Mouse (Mus musculus) forebrain, embryonic 15.5 days (tissue): ENCODE data around the gene Fam217a. TPM values are rescaled to one million over a fixed set of nuclear protein-coding genes. Genes with fewer than 3 reads are reported as not detected.
A peak's percentile ranks its signal among the peaks of the same experiment; 100 is the strongest.
"Not testable (repeated sequence)": the region's sequence is repeated elsewhere in the genome, so short reads cannot be mapped to it uniquely, and the experiment has no call there.

Experiments used
- ATAC-seq: fragments of 200-750 bp; cut with Nextera tagmentation; replicated peaks from 2 replicates; pipeline ENCODE4 v1.8.0; 2017; ENCODE audit warnings: mild to moderate bottlenecking, moderate TSS enrichment, moderate library complexity
- H3K27ac ChIP-seq: fragments of 300-500 bp; sonication (generic); replicated peaks from 2 replicates; pipeline ENCODE4 v1.5.1; 2015; ENCODE audit warnings: mild to moderate bottlenecking, inconsistent platforms
- H3K27me3 ChIP-seq: fragments of 300-500 bp; sonication (generic); 2 replicates; pipeline ENCODE4 v1.6.1; 2015; ENCODE audit warnings: inconsistent platforms
- H3K36me3 ChIP-seq: fragments of 300-500 bp; sonication (generic); 2 replicates; pipeline ENCODE4 v1.6.1; 2015; ENCODE audit warnings: mild to moderate bottlenecking, inconsistent platforms
- H3K4me1 ChIP-seq: fragments of 300-500 bp; sonication (generic); 2 replicates; pipeline ENCODE4 v1.6.1; 2015; ENCODE audit warnings: inconsistent platforms
- H3K4me2 ChIP-seq: fragments of 300-500 bp; sonication (generic); replicated peaks from 2 replicates; pipeline ENCODE4 v1.6.1; 2015; ENCODE audit warnings: mild to moderate bottlenecking, inconsistent platforms
- H3K4me3 ChIP-seq: fragments of 300-500 bp; sonication (generic); 2 replicates; pipeline ENCODE4 v1.5.1; 2015; ENCODE audit warnings: mild to moderate bottlenecking, inconsistent platforms
- H3K9ac ChIP-seq: fragments of 300-500 bp; sonication (generic); replicated peaks from 2 replicates; pipeline ENCODE4 v1.6.1; 2015; ENCODE audit warnings: mild to moderate bottlenecking, inconsistent platforms
- H3K9me3 ChIP-seq: fragments of 300-500 bp; sonication (generic); 2 replicates; pipeline ENCODE4 v1.6.1; 2016; ENCODE audit warnings: inconsistent platforms
- WGBS: fragments of 180-500 bp; shearing (Covaris S2); methylation state at CpG from one replicate; pipeline ENCODE4 v1.1.7; 2015; ENCODE audit warnings: mixed read lengths; 5-methylcytosine and 5-hydroxymethylcytosine counted together
- polyA plus RNA-seq: library from polyadenylated mRNA; unstranded; fragments of >200 nt; fragmentation: Nextera tagmentation; extraction: Ambion mirVana; gene quantifications from 2 replicates; pipeline ENCODE4 v1.2.1, GENCODE M21; 2015

Fam217a gene
- polyA plus RNA-seq, 1 experiment from 2014 or later, result 0.71 TPM

DNA sequence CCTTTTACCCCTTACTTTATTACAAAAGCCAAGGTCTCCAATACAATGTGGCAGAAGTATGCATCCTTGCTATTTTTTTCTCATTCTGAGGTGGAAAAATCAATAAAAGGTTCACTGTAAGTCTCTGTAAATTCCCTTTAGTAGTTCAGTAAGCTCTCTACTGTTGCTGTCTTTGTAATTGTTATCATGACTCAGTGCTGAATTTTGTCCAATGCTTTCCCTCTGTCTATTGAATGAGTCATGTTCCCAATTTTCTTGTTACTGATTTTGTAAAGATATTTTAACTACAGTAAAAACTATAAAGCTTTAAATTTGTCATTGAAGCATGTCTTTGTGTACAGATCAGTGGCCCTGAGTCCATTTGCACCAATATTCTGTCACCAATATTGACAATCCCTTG lies 18.3 kb upstream of the Fam217a start:
- no peak for ATAC-seq

DNA sequence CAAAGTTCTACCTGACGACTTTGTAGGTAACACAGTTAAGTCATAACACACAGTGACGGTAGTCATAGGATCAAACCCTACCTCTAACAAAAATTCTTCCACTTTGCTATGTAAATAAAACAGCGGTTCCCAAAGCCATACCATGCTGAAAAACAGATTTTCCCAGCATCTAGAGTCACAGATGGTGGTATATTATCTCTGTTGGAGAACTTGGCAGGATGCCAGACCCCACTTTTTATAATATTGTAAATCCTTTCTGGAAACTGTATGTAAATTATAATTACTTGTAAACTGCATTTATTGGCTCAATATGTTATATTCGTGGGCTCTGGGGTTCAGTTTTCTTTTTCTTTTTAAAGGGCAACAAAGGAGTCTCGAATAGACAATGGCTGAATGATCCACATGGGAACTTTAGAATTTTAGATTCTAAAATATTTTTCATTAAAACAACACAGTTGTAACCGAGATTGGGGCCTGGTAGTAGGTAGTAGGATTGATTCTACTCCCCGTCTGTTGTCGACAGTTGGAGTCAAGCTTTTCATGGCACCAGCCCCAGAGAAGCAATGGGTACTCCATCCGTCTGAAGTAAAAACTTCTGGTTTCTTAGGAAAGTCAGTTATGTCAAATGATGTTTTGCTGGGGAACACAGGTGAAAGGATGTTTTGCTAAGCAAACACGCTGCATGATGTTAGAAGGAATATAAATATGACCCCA lies 11.0 kb upstream of the Fam217a start:
- Histone ChIP-seq H3K9ac (no peak overlapping the region), H3K27me3 (no peaks in the 10 kb centered on the region), H3K4me1 (no peaks in the 10 kb centered on the region), H3K9me3 (no peaks in the 10 kb centered on the region), H3K4me3 (no peak overlapping the region), H3K36me3 (no peaks in the 10 kb centered on the region), H3K27ac (peak overlapping the region; percentile 32; the same call in 1 of the 2 replicates), H3K4me2 (no peak overlapping the region)
- peak; percentile 76 for ATAC-seq
- 55% methylated on average over 10 of the region's 10 CpGs for WGBS

More for the DNA sequence above, 18.3 kb upstream of the Fam217a start:
- H3K4me3 ChIP-seq, result no peak overlapping the region
- no peaks in the 10 kb centered on the region for H3K36me3 ChIP-seq
- H3K27me3 ChIP-seq, result no peaks in the 10 kb centered on the region
- no peak overlapping the region for H3K9ac ChIP-seq
- no peaks in the 10 kb centered on the region for H3K9me3 ChIP-seq
- H3K4me2 ChIP-seq, result no peak overlapping the region
- H3K27ac ChIP-seq, result no peak overlapping the region
- H3K4me1 ChIP-seq, result no peaks in the 10 kb centered on the region

DNA sequence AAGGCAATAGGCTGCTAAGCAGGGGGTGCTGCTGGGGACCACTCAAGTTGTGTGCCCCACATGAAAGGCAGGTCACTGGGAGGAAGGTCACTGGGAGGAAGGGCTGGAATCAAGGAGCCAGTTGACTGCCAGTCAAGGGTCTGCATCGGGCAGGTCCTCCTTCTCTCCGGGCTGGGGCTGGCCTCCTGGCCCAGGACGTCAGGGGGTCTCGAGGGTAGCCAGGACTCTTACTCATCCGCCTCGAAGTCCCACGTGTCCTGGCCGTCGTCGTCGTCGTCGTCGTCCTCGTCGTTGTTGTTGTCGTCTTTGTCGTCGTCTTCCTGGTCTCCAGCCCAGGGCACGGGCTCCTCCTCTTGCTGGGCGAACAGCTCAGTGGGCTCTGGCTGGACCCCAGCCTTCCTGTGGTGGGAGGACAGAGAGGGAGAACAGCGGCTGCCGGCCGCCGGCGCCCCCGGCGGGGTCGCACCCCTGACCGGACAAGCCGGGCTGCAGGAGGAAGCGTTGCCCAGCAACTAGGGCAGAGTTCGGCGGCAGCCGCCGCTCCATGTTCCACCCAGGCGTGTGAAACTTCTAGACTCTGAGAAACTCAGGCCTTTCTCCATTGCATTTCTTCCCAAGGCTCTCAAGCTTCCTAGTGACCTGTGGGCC lies 7.5 kb downstream of the Fam217a start:
- peak overlapping the region; percentile 22 for H3K4me3 ChIP-seq
- peak overlapping the region; percentile 37 for H3K4me2 ChIP-seq
- H3K27ac ChIP-seq, result no peak overlapping the region
- no peak for ATAC-seq
- no peaks in the 10 kb centered on the region for H3K27me3 ChIP-seq
- WGBS, result 42% methylated on average over 37 of the region's 37 CpGs
- H3K9ac ChIP-seq, result no peak overlapping the region
- H3K9me3 ChIP-seq, result no peaks in the 10 kb centered on the region
- H3K36me3 ChIP-seq, result no peaks in the 10 kb centered on the region
- peaks cover 4% of the 10 kb centered on the region; the same call in 1 of the 2 replicates for H3K4me1 ChIP-seq

DNA sequence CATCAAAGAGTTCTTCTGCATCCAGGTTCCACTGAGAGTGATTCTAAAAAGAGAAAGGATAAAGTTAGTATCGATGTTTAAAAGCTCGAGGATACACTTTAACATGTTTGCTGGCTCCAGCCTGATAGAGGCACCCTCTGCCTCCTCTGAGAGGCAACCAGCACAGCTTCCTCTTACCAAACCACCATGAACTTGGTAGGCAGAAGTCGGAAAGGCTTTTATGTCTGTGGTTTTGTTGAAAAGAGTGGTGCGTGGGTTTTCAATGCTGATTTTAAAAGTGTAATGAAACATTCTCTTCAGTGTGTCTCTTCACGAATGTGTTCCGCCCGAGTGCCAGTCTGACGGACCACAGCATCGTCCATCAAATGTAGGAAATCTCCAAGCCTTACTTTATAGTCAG lies 9.5 kb downstream of the Fam217a start:
- no peak overlapping the region for H3K4me3 ChIP-seq
- no peak for ATAC-seq
- H3K4me2 ChIP-seq, result no peak overlapping the region
- H3K9ac ChIP-seq, result no peak overlapping the region
- H3K27me3 ChIP-seq, result no peaks in the 10 kb centered on the region
- H3K9me3 ChIP-seq, result no peaks in the 10 kb centered on the region
- peaks cover 4% of the 10 kb centered on the region; the same call in 1 of the 2 replicates for H3K4me1 ChIP-seq
- no peaks in the 10 kb centered on the region for H3K36me3 ChIP-seq
- no peak overlapping the region for H3K27ac ChIP-seq
- 87% methylated on average over 9 of the region's 9 CpGs for WGBS

DNA sequence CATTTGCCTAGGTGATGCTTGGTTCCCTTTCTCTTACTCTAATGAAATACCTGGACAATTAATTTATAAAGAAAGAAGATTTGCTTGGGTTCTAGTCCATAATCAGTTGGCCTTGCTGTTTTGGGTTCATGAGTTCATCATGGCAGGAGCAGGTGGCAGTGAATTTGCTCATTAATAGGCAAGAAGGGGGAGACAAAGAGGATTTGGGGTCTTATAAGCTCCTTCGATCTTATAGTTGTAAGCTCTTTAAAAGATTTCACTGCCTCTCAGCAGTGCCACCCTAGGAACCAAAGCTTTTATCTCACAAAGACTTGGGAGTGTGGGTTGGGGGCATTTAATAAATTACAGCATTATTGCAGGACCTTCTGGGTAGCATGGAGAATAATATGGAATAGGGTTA lies 31.2 kb downstream of the Fam217a start:
- Histone ChIP-seq H3K9me3 (no peaks in the 10 kb centered on the region), H3K27ac (no peak overlapping the region), H3K4me2 (no peak overlapping the region), H3K4me1 (no peaks in the 10 kb centered on the region), H3K27me3 (no peaks in the 10 kb centered on the region), H3K4me3 (no peak overlapping the region), H3K9ac (no peak overlapping the region), H3K36me3 (peaks cover 90% of the 10 kb centered on the region)
- WGBS, result 51% methylated on average over 1 of the region's 1 CpGs
- ATAC-seq, result no peak

GRCm38 (mm10) chr13:34876481-34876880 lies 47.6 kb downstream of the Fam217a start:
- H3K27me3 ChIP-seq, result no peaks in the 10 kb centered on the region
- peak overlapping the region; percentile 88; the same call in 1 of the 2 replicates for H3K9ac ChIP-seq

DNA sequence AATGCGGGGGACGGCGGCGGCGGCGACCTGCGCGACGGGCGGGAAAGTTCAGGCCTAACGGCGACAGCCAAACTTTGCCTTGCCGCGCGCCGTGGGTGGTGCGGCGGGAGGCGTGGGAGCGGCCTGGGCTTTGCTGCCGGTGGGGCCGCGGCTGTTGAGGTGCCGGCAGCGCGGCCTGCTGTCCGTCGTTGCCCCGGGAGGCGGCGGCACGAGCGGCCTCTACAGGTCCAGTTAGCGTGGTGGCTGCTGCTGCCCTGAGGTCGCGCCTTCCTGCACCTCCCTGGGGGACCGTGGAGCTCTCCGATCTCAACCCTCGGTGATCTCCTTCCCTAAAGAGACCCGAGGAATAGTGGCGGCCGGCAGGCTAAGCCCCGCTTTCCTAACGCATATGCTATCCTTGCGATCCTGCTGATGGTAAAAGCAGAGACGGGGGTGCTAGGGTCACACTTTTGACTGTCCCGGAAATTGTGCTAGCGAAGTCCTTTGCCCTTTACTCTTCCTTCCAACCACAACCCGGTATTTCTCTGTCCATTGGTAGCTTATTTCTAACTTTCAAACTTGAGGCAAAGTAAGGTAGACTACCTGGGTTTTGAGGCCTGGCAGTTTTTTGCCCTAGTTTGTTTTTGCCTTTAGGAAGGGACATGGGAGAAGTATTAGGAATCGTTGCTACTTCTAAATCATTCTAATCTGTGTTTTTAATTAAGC lies 48.2 kb downstream of the Fam217a start:
- peaks cover 27% of the 10 kb centered on the region for H3K4me1 ChIP-seq
- H3K36me3 ChIP-seq, result no peaks in the 10 kb centered on the region
- peak overlapping the region; percentile 92 for H3K4me3 ChIP-seq
- peak overlapping the region; percentile 58 for H3K4me2 ChIP-seq
- ATAC-seq, result peak; percentile 22
- no peaks in the 10 kb centered on the region for H3K9me3 ChIP-seq
- under 1% methylated on average over 50 of the region's 50 CpGs for WGBS
- peak overlapping the region; percentile 88 for H3K9ac ChIP-seq
- H3K27me3 ChIP-seq, result no peaks in the 10 kb centered on the region
- H3K27ac ChIP-seq, result peak overlapping the region; percentile 96

More at GRCm38 (mm10) chr13:34876481-34876880, 47.6 kb downstream of the Fam217a start:
- Histone ChIP-seq H3K27ac (no peak overlapping the region), H3K4me1 (peaks cover 27% of the 10 kb centered on the region), H3K4me3 (peak overlapping the region; percentile 92), H3K4me2 (peak overlapping the region; percentile 58), H3K9me3 (no peaks in the 10 kb centered on the region), H3K36me3 (no peaks in the 10 kb centered on the region)
- ATAC-seq, result no peak
- WGBS, result 9% methylated on average over 3 of the region's 3 CpGs

- H3K9me3 ChIP-seq, result no peaks in the 10 kb centered on the region
- H3K4me2 ChIP-seq, result peak within 1 kb of the TSS; percentile 58
- ATAC-seq, result peak; percentile 83
- H3K4me1 ChIP-seq, result peaks cover 27% of the 10 kb centered on the region
- under 1% methylated on average over 40 of the region's 40 CpGs for WGBS
- H3K27me3 ChIP-seq, result no peaks in the 10 kb centered on the region
- H3K36me3 ChIP-seq, result no peaks in the 10 kb centered on the region
- H3K27ac ChIP-seq, result peak within 1 kb of the TSS; percentile 96
- peak within 1 kb of the TSS; percentile 88 for H3K9ac ChIP-seq
- H3K4me3 ChIP-seq, result peak within 1 kb of the TSS; percentile 92
Measured at GRCm38 (mm10) chr13:34875166-34875710, 48.9 kb downstream of the Fam217a start, which contains the start of gene Prpf4b. Prpf4b (plus strand) TSS chr13:34875302.

GRCm38 (mm10) chr13:34874736-34875135 lies 49.4 kb downstream of the Fam217a start:
- WGBS, result 23% methylated on average over 13 of the region's 13 CpGs
- Histone ChIP-seq H3K9ac (peak overlapping the region; percentile 88), H3K4me2 (peak overlapping the region; percentile 58), H3K4me3 (peak overlapping the region; percentile 92), H3K27ac (peak overlapping the region; percentile 96), H3K4me1 (peaks cover 27% of the 10 kb centered on the region)
- not testable (repeated sequence) for H3K27me3 ChIP-seq, H3K9me3 ChIP-seq, H3K36me3 ChIP-seq
- ATAC-seq, result peak; percentile 17

DNA sequence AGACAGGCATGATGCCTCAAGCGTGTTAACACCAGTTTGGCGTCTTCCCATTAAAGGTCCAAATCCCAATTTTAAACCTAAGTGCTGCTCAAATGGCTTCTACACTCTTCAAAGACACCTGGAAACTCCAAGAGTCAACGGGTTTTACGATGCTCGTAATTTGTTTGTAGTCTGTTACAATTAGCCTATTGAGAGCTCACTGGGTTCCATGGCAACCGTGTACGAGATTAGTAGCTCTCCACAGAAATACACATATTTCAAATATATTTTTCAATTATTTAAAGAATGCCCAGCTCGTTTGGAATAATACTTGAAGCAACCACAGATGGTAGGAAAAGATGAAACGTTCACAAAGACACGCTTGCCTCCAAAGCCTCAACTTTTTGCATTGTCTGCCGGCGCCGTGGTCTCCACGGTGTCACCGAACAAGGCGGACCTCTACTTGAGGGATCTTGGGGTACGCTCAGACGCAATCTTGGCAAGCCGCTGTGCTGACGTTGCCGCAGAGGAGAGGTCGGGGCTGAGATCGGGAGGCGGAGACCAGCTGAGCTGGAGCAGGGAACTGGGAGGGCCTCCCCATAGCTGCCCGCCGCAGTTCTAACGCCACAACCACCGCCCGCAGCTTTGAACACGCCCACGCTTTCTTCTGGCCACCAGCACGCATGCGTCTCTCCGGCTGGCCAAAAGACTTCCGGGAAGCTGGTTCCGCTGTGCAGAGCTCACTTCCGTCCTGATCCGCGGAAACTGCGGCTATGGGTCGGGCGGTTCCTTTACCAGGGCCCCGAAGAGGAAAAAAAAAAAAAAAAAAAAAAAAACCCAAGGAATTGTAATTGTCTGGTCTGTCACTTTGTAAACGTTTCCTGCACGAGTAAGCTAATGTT lies 50.1 kb downstream of the Fam217a start:
- WGBS, result 2% methylated on average over 45 of the region's 45 CpGs
- Histone ChIP-seq H3K27ac (peak overlapping the region; percentile 96), H3K9ac (peak overlapping the region; percentile 88), H3K4me1 (peaks cover 27% of the 10 kb centered on the region), H3K36me3 (no peaks in the 10 kb centered on the region), H3K4me3 (peak overlapping the region; percentile 92), H3K27me3 (no peaks in the 10 kb centered on the region), H3K4me2 (peak overlapping the region; percentile 58), H3K9me3 (no peaks in the 10 kb centered on the region)
- ATAC-seq, result peak; percentile 94

DNA sequence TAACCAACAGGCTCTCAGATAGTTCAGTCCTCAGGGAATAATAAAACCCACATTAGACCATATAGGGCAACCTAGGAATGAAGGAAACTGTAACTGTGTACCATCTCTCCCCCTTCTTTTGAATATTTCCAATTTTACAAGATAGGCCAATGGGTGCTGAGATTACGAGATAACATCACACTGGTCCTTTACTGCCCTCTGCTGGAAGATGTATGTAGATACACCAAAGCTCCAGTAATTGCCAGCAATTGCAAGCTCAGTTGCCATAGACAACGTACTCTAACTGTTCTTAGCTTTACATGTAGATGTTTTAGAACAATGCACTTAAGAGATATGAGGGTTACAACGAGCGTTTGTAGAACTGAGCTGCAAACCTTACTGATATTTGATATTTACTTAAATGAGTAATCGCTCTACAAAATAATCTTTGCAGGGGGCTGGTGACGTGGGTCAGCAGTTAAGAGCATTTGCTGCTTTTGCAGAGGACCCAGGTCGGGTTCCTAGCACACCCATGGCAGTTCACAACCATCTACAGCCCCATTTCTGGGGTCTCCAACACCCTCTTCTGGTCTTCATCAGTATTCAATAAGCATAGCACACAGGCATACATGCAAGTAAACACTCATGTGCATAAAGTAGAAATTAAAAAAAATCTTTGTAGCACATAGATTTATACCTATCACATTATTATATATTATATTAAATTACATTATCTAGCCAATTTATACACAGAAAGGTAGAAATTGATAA lies 59.5 kb downstream of the Fam217a start:
- Histone ChIP-seq H3K4me1 (no peaks in the 10 kb centered on the region), H3K4me3 (no peak overlapping the region), H3K9ac (no peak overlapping the region), H3K9me3 (no peaks in the 10 kb centered on the region), H3K4me2 (no peak overlapping the region), H3K27me3 (no peaks in the 10 kb centered on the region), H3K36me3 (no peaks in the 10 kb centered on the region), H3K27ac (no peak overlapping the region)
- 38% methylated on average over 7 of the region's 7 CpGs for WGBS
- ATAC-seq, result peak; percentile 92
